Mouse (Mus musculus): ENCODE measurements around the gene Capzb. TPM values are rescaled to one million over a fixed set of nuclear protein-coding genes. Genes with fewer than 3 reads are reported as not detected.
A peak's percentile ranks its signal among the peaks of the same experiment; 100 is the strongest.

Capzb gene
- total RNA-seq, 1 experiment from 2014 or later: 348 TPM

- no peak for ATAC-seq (replicated peaks; ENCODE audit: insufficient number of reproducible peaks, low FRiP score, low TSS enrichment, poor library complexity, severe bottlenecking)
Observed at GRCm38 (mm10) chr4:139282955-139283417, 90.3 kb downstream of the Capzb start.

DNA sequence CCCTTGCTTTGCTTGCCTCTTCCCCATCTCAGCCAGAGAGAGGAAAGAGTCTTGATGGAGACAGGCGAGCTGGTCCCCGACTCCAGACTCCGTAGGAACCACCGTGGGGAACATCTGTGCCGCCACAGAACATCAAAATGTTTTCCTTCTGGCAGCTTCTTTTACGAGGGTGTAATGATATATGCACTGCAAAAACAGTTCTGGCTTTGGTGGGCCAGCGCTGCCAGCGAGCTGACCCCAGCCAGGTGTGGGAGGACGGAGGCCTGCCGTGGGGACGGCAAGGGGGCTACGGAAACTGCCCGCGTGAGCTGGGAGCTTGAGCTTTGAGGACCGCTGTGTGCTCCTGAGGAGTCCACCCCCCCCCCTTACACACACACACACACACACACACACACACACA is 92.2 kb downstream of the Capzb start:
- no peak for ATAC-seq (replicated peaks; ENCODE audit: insufficient number of reproducible peaks, low FRiP score, low TSS enrichment, poor library complexity, severe bottlenecking)

DNA sequence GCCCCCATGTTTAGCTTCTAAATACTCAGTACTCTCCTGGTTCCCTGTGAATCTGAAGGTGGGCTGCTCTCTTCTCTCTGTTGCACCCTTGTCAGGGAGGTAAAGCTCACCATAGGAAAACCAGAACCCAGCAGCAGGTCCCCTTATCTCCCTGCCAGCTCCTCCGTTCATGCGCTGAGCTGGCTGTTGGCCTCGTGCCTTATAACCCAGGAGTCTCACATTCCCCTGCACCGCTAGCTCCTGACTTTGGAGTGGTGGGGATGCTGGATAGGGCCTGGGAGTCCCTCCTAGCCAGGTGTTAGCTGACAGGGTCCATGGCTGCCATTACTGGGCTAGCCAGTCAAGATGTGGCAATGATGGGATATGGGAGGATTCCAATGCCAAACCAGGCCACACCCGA is 93.5 kb downstream of the Capzb start:
- ATAC-seq (replicated peaks; ENCODE audit: insufficient number of reproducible peaks, low FRiP score, low TSS enrichment, poor library complexity, severe bottlenecking): no peak

DNA sequence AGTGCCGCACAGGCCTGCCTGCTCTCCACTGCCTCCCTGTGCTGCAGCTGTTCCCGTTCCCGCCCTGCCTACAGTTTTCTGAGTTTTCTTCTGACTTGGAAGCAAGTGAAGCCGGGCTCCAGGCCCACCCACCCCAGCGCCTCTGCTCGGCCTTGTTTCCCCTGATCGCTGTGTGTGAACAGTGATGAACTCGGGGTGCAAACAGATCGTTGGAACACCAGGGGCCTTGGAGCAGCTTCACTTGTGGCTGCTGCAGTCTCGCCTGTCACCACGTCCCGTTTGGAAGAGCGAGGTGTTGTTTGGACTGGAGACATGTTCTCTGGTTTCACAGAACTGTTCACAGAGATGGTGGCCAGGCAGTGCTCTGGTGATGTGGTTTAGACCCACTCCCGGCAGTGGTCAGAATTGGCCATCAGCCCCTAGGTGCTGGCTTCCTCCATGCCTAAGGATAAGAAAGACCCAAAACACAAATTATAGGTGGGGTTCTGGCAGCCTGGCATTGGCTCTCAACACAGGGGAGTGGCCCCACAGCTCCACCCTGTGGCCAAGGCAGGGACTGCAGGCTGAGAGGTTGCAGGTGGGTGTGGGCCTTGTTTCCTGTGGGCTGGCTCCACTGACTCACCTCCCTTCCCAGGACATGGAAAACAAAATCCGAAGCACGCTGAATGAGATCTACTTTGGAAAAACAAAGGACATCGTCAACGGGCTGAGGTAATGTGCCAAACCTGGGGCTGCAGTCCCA is 94.6 kb downstream of the Capzb start:
- ATAC-seq (replicated peaks; ENCODE audit: insufficient number of reproducible peaks, low FRiP score, low TSS enrichment, poor library complexity, severe bottlenecking): peak; percentile 56

DNA sequence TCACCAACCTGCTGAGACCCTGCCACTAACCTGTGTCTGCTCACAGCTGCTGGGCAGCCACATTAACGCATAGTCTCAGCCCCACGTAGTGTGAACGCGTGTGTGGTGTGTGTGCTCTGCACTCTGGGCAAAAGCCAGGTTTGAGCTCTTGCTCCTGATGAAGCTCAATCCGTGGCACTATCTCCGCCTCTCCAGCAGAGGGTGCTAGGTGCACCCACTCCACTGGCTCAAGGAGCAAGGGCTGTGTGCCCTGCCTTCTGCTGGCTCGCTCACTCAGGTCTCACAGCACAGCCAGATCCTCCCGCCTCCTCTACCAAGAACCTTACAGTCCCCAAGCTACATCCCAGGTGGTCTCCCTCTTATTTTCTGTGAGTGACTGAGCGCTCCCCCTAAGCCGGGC is 96.3 kb downstream of the Capzb start:
- peak; percentile 26; the same call in 1 of the 2 replicates for ATAC-seq (replicated peaks; ENCODE audit: insufficient number of reproducible peaks, low FRiP score, low TSS enrichment, poor library complexity, severe bottlenecking)

GRCm38 (mm10) chr4:139291099-139291498 is 98.4 kb downstream of the Capzb start:
- ATAC-seq (replicated peaks; ENCODE audit: insufficient number of reproducible peaks, low FRiP score, low TSS enrichment, poor library complexity, severe bottlenecking): no peak

DNA sequence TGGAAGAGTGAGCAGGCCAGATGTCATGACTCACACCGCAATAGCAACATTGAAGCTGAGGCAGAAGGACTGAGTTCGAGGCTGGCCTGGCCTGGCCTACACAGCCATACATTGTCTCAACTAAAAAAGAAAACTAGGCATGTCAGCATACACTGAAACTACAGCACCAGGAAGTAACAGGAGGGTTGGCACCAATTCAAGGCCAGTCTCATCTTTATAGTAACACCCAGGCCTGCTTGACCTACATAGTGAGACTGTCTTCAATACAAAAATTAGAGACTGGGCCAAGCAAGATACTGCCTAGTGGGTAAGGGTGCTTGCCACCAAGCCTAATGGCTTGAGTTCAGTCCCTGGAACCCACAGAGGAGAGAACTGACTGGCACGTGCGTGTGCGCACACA is 99.3 kb downstream of the Capzb start:
- no peak for ATAC-seq (replicated peaks; ENCODE audit: insufficient number of reproducible peaks, low FRiP score, low TSS enrichment, poor library complexity, severe bottlenecking)

DNA sequence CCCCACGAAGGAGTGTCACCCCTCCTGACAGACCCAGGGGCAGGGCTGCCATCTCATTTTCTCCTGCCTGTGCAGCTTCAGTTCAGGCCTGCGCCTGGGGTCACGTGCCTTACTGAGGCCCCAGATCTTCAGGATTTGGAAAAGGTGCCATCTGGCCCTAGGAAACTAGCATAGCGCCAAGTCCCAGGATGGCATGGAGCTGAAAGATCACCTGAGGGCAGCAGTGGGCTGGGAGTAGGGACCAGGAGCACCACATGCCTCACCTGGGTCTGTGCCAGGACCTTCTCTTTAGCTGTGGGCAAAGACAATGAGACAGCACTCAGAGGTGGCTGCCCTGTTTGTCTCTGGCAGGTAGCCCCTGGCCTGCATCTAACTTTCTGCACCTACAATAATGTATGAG is 104.9 kb downstream of the Capzb start:
- ATAC-seq (replicated peaks; ENCODE audit: insufficient number of reproducible peaks, low FRiP score, low TSS enrichment, poor library complexity, severe bottlenecking): no peak

GRCm38 (mm10) chr4:139298671-139299366 is 106.1 kb downstream of the Capzb start:
- ATAC-seq (replicated peaks; ENCODE audit: insufficient number of reproducible peaks, low FRiP score, low TSS enrichment, poor library complexity, severe bottlenecking): no peak

- ATAC-seq (replicated peaks; ENCODE audit: insufficient number of reproducible peaks, low FRiP score, low TSS enrichment, poor library complexity, severe bottlenecking): no peak
Observed at GRCm38 (mm10) chr4:139301780-139302179, 109.1 kb downstream of the Capzb start.

DNA sequence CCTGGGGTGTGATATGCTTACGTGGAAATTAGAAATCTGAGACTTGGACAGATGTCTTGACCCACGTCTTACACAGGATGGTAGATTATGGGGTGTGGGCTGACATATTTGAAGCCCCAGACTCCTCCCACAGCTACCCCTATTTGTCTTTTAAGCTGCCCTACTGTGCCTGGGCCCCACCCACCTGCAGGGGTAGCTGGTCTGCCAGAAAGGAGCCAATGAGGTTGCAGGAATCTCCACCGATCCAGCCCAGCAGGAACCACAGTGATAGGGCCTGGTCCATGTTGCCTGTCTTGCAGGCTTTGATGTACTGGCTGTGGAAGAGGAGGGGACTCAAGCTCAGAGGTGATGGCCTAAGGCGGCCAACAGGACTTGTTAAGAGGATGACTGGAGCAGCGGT is 109.5 kb downstream of the Capzb start:
- ATAC-seq (replicated peaks; ENCODE audit: insufficient number of reproducible peaks, low FRiP score, low TSS enrichment, poor library complexity, severe bottlenecking): no peak

- no peak for ATAC-seq (replicated peaks; ENCODE audit: insufficient number of reproducible peaks, low FRiP score, low TSS enrichment, poor library complexity, severe bottlenecking)
Observed at GRCm38 (mm10) chr4:139305521-139305920, 112.8 kb downstream of the Capzb start.

DNA sequence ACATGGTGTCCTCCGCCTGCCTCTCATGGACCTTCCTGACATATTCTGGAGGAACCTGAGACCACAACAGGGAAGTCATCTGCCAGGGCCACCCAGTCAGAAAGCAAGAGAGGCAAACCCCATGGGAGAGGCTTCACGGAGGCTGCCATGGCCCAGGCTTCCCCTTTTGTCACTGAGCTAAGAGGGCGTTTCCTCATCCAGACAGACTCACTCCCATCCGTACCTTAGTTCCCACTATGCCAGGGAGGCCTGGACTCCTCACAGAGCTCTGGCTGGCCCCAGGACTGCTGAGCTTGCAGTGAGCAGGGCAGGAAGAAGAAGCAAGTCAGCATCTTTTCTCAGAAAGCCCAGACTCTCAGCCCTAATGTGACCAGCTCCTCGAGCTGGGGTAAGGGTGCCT is 115.2 kb downstream of the Capzb start:
- ATAC-seq (replicated peaks; ENCODE audit: insufficient number of reproducible peaks, low FRiP score, low TSS enrichment, poor library complexity, severe bottlenecking): peak; percentile 72

DNA sequence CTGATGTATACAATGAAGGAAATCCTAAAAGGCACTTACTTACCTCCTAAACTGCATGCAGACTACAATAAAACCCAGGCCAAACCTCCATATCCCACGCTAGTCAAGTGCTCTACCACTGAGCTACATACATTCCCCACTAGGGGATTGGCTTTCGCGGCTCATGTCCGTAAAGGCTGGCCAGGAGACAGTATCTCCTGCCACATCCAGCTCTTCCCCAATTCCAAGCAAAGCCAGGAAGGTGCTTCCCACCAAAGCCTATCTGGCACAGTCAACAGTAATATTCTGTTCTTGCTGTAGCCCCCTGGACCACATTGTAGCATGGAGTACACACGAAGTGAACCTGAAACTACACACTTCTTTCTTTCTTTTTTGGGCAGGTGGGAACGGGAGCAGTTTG is 117.0 kb downstream of the Capzb start:
- ATAC-seq (replicated peaks; ENCODE audit: insufficient number of reproducible peaks, low FRiP score, low TSS enrichment, poor library complexity, severe bottlenecking): no peak

DNA sequence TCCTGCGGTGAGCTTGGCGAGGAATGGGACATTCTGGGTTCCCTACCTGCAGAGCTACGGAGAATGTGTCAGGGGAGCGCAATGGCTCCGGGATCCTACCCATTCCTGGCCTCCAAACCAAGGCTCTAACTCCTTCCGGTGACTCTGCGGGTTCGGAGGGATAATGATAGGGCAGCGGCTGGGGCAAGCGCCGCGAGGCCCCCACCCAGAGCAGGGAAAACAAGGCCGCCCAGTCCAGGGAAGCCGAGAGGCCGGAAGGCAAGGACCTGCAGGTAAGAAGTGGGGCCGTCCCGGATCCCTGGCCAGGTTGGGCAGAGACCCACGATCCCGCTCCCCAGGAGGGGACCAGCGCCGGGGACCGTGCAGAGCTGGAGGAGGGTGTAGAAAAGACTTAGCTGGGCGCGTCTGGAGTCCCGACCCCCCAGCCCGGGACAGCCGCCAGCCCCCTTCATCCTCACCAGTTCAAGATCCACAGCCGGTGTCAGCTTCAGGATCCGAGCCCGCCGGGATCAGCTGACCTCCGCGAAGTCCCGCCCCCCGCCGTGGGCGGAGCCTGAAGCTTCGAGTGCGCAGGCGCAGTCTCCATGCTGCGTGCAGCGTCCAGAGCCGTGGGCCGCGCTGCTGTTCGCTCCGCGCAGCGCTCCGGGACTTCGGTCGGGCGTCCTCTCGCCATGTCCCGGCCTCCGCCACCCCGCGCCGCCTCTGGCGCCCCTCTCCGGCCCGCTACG is 117.6 kb downstream of the Capzb start, which contains the start of the genes Pqlc2 and Akr7a5:
TSS of gene Pqlc2 (minus strand) at position 538 of the 728 bp plus-strand sequence.
TSS of gene Akr7a5 (plus strand) at position 574 of the 728 bp plus-strand sequence.
- peak; percentile 48 for ATAC-seq (replicated peaks; ENCODE audit: insufficient number of reproducible peaks, low FRiP score, low TSS enrichment, poor library complexity, severe bottlenecking)

GRCm38 (mm10) chr4:139310899-139311701 is 118.4 kb downstream of the Capzb start:
- no peak for ATAC-seq (replicated peaks; ENCODE audit: insufficient number of reproducible peaks, low FRiP score, low TSS enrichment, poor library complexity, severe bottlenecking)

DNA sequence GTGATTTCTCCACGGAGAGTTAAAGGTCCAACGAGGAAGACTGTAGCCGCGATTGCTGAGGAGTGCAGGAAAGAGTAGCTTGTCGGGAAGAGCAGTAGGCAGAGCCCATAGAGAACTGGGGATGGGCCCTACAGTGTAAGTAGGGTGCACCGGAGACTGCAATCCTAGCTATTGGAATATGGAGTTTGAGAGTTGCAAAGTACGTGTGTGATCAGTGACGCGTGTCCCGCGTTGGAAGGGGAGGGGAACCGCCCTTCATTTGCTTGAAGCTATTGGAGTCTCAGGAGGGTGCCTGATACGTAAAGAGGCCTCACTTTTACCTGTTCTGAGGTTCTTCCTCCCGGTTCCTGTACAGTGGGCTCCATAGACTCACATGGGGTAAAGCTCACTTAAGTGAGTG is 119.0 kb downstream of the Capzb start:
- no peak for ATAC-seq (replicated peaks; ENCODE audit: insufficient number of reproducible peaks, low FRiP score, low TSS enrichment, poor library complexity, severe bottlenecking)

- ATAC-seq (replicated peaks; ENCODE audit: insufficient number of reproducible peaks, low FRiP score, low TSS enrichment, poor library complexity, severe bottlenecking): no peak
Observed at GRCm38 (mm10) chr4:139312632-139313031, 119.9 kb downstream of the Capzb start.

- ATAC-seq (replicated peaks; ENCODE audit: insufficient number of reproducible peaks, low FRiP score, low TSS enrichment, poor library complexity, severe bottlenecking): no peak
Observed at GRCm38 (mm10) chr4:139318449-139318848, 125.8 kb downstream of the Capzb start.
